Mouse (Mus musculus) embryonic facial prominence, embryonic 15.5 days (tissue): ENCODE results near the gene Erc2. TPM values are rescaled to one million over a fixed set of nuclear protein-coding genes. Genes with fewer than 3 reads are reported as not detected.
A peak's percentile ranks its signal among the peaks of the same experiment; 100 is the strongest.

Source experiments
- ATAC-seq: fragments of 200-750 bp; cut with Nextera tagmentation; 2 replicates; pipeline ENCODE4 v1.8.0; 2017; ENCODE audit warnings: low read depth, moderate TSS enrichment; ENCODE audit not compliant: insufficient number of reproducible peaks, low FRiP score, low TSS enrichment
- H3K27ac ChIP-seq: fragments of 300-500 bp; sonication (generic); replicated peaks from 2 replicates; pipeline ENCODE4 v1.5.1; 2015; ENCODE audit warnings: mild to moderate bottlenecking, inconsistent platforms
- H3K27me3 ChIP-seq: fragments of 300-500 bp; sonication (generic); 2 replicates; pipeline ENCODE4 v1.6.1; 2015; ENCODE audit warnings: inconsistent platforms
- H3K36me3 ChIP-seq: fragments of 300-500 bp; sonication (generic); 2 replicates; pipeline ENCODE4 v1.6.1; 2015; ENCODE audit warnings: mild to moderate bottlenecking, inconsistent platforms
- H3K4me1 ChIP-seq: fragments of 300-500 bp; sonication (generic); 2 replicates; pipeline ENCODE4 v1.6.1; 2015; ENCODE audit warnings: inconsistent platforms
- H3K4me2 ChIP-seq: fragments of 300-500 bp; sonication (generic); replicated peaks from 2 replicates; pipeline ENCODE4 v1.6.1; 2015; ENCODE audit warnings: mild to moderate bottlenecking, inconsistent platforms
- H3K4me3 ChIP-seq: fragments of 300-500 bp; sonication (generic); replicated peaks from 2 replicates; pipeline ENCODE4 v1.5.1; 2015; ENCODE audit warnings: mild to moderate bottlenecking, inconsistent platforms
- H3K9ac ChIP-seq: fragments of 300-500 bp; sonication (generic); 2 replicates; pipeline ENCODE4 v1.6.1; 2015; ENCODE audit warnings: inconsistent platforms
- H3K9me3 ChIP-seq: fragments of 300-500 bp; sonication (generic); replicated peaks from 2 replicates; pipeline ENCODE4 v1.6.1; 2016; ENCODE audit warnings: inconsistent platforms
- WGBS: fragments of 180-500 bp; shearing (Covaris S2); methylation state at CpG from one replicate; pipeline ENCODE4 v1.1.7; 2015; 5-methylcytosine and 5-hydroxymethylcytosine counted together
- polyA plus RNA-seq: library from polyadenylated mRNA; unstranded; fragments of >200 nt; fragmentation: Nextera tagmentation; extraction: Ambion mirVana; gene quantifications from 2 replicates; pipeline ENCODE4 v1.2.1, GENCODE M21; 2015

The Erc2 gene
- polyA plus RNA-seq, 1 experiment from 2014 or later: 7.1 TPM

DNA sequence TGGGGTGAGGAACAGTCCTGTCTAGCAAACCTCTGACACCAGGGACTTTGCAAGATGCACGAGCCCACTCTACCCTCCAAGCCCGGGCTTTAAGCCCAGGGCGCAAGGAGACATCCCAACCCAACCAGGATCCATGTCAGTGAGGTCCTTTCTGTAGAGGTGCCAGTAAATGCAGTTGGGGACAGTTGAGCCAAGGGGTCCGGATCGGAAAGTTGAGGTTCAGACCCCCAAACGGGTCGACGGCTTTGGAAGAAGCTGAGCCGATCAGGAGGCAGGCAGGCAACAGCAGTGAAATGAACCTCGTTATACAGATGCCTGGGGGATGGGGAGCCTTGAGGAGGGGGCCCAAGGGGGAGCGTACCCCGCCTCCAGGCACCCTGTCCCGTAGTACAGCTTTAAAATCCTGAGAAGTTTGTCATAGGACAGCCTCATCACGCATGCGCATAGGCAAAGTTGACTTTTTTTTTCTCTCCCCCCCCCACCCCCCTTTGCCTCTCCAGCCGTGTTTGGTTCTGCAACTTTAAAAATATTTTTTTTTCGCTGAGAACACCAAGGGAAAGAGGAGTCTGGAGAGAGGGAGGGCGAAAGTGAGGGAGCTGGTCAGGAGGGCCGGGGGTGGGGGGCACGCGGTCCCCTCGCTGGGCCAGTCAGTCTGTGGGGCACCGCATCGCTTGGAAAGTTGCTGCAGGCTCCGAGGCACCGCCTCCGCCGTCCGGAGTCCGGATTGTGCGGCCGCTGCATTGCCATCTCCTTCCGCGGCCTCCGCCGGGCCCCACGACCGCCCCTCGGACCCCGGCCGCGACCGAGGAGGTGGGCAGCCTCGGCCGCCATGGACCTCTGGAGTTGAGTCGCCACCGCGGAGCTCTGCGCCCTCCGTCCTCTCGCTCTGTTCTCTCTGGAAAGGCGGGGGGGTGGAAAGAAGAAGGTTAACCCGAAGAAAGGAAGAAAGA lies 882.1 kb downstream of the Erc2 start, which contains the start of gene Wnt5a:
Gene Wnt5a, plus strand, starts transcription at position 650 of the 950 bp plus-strand sequence.
- Histone ChIP-seq H3K4me3 (peak within 1 kb of the TSS; percentile 75), H3K4me1 (0 out of 2 replicates have a peak, but pooled peaks cover 2% of the 10 kb centered on the region)
- under 1% methylated on average over 53 of the region's 53 CpGs for WGBS

GRCm38 (mm10) chr14:28505051-28505585 lies 882.9 kb downstream of the Erc2 start:
- WGBS: under 1% methylated on average over 22 of the region's 22 CpGs
- H3K9ac ChIP-seq: peak overlapping the region; percentile 90
- H3K4me1 ChIP-seq: 0 out of 2 replicates have a peak, but pooled peaks cover 4% of the 10 kb centered on the region
- peak overlapping the region; percentile 99 for H3K27ac ChIP-seq
- H3K27me3 ChIP-seq: no peaks in the 10 kb centered on the region
- 0 out of 2 replicates have a peak, but pooled peaks have one; percentile 20 for ATAC-seq
- H3K4me3 ChIP-seq: peak overlapping the region; percentile 75
- no peaks in the 10 kb centered on the region for H3K9me3 ChIP-seq
- peak overlapping the region; percentile 76 for H3K4me2 ChIP-seq
- H3K36me3 ChIP-seq: no peaks in the 10 kb centered on the region

More for the DNA sequence above, 882.1 kb downstream of the Erc2 start, which contains the start of gene Wnt5a:
- ATAC-seq: peak; percentile 47
- peak within 1 kb of the TSS; percentile 76 for H3K4me2 ChIP-seq
- peak within 1 kb of the TSS; percentile 90 for H3K9ac ChIP-seq
- H3K27ac ChIP-seq: peak within 1 kb of the TSS; percentile 99
- H3K36me3 ChIP-seq: no peaks in the 10 kb centered on the region
- no peaks in the 10 kb centered on the region for H3K27me3 ChIP-seq
- no peaks in the 10 kb centered on the region for H3K9me3 ChIP-seq

DNA sequence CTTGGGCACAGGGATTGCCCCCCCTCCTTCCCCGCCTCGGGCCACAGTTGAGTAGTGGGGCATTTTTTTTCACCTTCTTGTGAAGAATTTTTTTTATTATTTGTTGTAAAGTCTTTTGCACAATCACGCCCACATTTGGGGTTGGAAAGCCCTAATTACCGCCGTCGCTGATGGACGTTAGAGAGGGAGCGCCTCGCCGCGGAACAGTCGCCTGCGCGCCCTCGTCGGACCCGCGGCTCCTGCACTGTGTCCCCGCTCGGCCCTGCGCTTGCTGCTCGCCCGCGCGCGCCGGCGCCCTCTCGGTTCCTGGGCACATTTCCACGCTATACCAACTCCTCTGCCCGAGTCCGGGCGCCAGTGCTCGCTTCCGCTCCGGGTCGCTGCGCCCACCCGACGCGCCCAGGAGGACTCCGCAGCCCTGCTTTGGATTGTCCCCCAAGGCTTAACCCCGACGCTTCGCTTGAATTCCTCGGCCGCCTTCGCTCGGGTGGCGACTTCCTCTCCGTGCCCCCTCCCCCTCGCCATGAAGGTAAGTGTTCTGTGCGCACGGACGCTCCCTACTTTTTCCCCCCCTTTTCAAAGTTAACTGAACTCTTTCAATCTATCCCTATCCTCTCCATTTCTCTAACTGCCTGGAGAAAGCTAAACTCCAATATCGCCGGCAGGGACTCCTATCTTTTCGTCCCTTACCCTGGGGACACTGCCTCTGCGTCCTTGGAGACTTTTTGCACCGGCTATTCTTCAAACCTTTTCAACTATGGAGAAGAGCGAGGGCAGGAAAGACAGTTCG lies 883.6 kb downstream of the Erc2 start:
- H3K9ac ChIP-seq: peak overlapping the region; percentile 90
- no peaks in the 10 kb centered on the region for H3K36me3 ChIP-seq
- H3K27ac ChIP-seq: peak overlapping the region; percentile 99
- ATAC-seq: no peak
- no peaks in the 10 kb centered on the region for H3K9me3 ChIP-seq
- H3K4me3 ChIP-seq: peak overlapping the region; percentile 75
- under 1% methylated on average over 62 of the region's 62 CpGs for WGBS
- H3K4me1 ChIP-seq: peaks cover 11% of the 10 kb centered on the region
- H3K4me2 ChIP-seq: peak overlapping the region; percentile 76
- H3K27me3 ChIP-seq: no peaks in the 10 kb centered on the region

GRCm38 (mm10) chr14:28506376-28506831 lies 884.2 kb downstream of the Erc2 start:
- no peaks in the 10 kb centered on the region for H3K36me3 ChIP-seq
- peak overlapping the region; percentile 90 for H3K9ac ChIP-seq
- H3K9me3 ChIP-seq: no peaks in the 10 kb centered on the region
- no peaks in the 10 kb centered on the region for H3K27me3 ChIP-seq
- WGBS: under 1% methylated on average over 29 of the region's 29 CpGs
- H3K27ac ChIP-seq: peak overlapping the region; percentile 99
- peaks cover 11% of the 10 kb centered on the region for H3K4me1 ChIP-seq
- H3K4me2 ChIP-seq: peak overlapping the region; percentile 76
- ATAC-seq: no peak
- peak overlapping the region; percentile 75 for H3K4me3 ChIP-seq

DNA sequence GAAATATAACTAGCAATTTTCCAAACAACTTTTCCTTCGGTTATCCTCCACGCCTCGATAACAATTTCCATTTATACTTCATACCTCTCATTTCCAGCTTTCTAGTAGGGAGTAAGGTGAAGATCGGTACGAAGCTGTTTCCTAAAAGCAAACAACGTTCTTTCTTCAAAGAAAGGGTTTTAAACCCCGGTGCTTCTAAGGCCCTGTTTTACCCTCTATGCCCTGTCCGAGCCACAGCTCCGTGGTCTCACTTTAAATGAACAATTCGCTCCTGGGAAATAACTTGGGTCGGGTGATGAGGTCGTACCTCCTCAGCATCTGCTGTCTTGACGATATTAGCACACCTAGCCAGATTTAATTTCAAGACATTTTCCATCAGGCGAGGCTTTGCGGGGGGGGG lies 884.8 kb downstream of the Erc2 start:
- Histone ChIP-seq H3K27me3 (no peaks in the 10 kb centered on the region), H3K27ac (peak overlapping the region; percentile 99), H3K36me3 (no peaks in the 10 kb centered on the region), H3K9me3 (no peaks in the 10 kb centered on the region), H3K4me2 (peak overlapping the region; percentile 76), H3K9ac (peak overlapping the region; percentile 90), H3K4me1 (peaks cover 11% of the 10 kb centered on the region), H3K4me3 (peak overlapping the region; percentile 75)
- no peak for ATAC-seq
- under 1% methylated on average over 15 of the region's 15 CpGs for WGBS

- no peaks in the 10 kb centered on the region for H3K36me3 ChIP-seq
- peak overlapping the region; percentile 76 for H3K4me2 ChIP-seq
- under 1% methylated on average over 18 of the region's 18 CpGs for WGBS
- no peak for ATAC-seq
- peaks cover 11% of the 10 kb centered on the region for H3K4me1 ChIP-seq
- no peaks in the 10 kb centered on the region for H3K9me3 ChIP-seq
- H3K27me3 ChIP-seq: no peaks in the 10 kb centered on the region
- peak overlapping the region; percentile 90 for H3K9ac ChIP-seq
- peak overlapping the region; percentile 99 for H3K27ac ChIP-seq
- peak overlapping the region; percentile 75 for H3K4me3 ChIP-seq
These were observed 885.2 kb downstream of the Erc2 start for GRCm38 (mm10) chr14:28507471-28507870.

DNA sequence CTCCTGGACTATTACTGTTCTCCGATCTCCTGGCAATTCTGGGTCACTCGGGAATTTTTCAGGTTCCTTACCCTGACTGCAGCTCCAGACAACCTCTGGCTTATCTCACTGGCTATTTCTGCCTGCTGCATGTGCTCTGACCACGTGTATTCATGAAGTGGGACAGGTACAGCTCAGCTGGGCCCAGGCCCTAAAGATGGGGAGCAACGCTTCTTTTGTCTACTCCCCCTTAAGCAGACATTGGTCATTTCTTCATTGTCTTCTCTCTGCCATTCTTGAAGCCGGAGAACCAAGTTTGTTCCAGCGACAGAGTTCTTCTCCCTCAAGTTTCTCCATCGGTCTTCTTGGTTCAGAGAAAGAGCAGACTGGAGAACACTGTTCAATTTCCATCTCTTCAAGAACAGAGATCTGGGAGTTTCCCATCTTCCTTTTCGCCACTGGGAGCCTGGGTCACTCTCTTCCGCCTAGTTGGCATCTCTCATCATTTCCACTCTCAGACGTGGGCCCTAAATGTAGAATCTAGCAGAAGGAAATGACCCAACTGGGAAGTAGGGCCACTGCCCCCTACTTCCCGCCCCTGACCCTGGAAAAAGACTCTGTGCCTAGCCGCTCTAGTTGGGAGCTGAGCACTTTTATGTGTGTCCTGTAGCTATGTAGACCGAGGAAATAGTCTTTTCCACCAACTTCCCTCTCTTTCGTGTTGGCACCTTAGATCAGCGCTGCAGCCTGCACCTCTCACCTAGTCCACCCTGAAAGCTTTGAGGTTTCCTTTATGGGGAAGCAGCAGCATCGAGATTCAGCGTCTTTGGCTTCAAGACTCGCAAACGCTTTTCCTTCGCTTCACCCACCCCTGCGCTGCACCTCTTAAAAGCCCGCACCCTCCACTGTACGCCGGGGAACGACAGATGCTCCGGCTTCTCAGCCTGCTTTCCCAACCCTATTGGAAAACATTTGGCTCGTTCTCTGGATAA lies 886.3 kb downstream of the Erc2 start:
- Histone ChIP-seq H3K4me1 (peaks cover 11% of the 10 kb centered on the region), H3K36me3 (no peaks in the 10 kb centered on the region), H3K9ac (peak overlapping the region; percentile 90), H3K27me3 (no peaks in the 10 kb centered on the region), H3K9me3 (no peaks in the 10 kb centered on the region), H3K27ac (peak overlapping the region; percentile 99), H3K4me2 (peak overlapping the region; percentile 76), H3K4me3 (peak overlapping the region; percentile 75)
- 10% methylated on average over 27 of the region's 27 CpGs for WGBS
- ATAC-seq: no peak

GRCm38 (mm10) chr14:28509441-28510340 lies 887.5 kb downstream of the Erc2 start:
- Histone ChIP-seq H3K4me3 (peak overlapping the region; percentile 75), H3K27me3 (no peaks in the 10 kb centered on the region), H3K27ac (peak overlapping the region; percentile 99), H3K9me3 (no peaks in the 10 kb centered on the region), H3K36me3 (no peaks in the 10 kb centered on the region), H3K4me1 (peaks cover 9% of the 10 kb centered on the region), H3K4me2 (peak overlapping the region; percentile 76), H3K9ac (peak overlapping the region; percentile 90)
- peak; percentile 35; the same call in 1 of the 2 replicates for ATAC-seq
- WGBS: under 1% methylated on average over 47 of the region's 47 CpGs

GRCm38 (mm10) chr14:28510341-28511028 lies 888.3 kb downstream of the Erc2 start:
- H3K4me1 ChIP-seq: peaks cover 16% of the 10 kb centered on the region
- ATAC-seq: no peak
- H3K9me3 ChIP-seq: no peaks in the 10 kb centered on the region
- peak overlapping the region; percentile 90 for H3K9ac ChIP-seq
- H3K36me3 ChIP-seq: no peaks in the 10 kb centered on the region; the same call in 1 of the 2 replicates
- H3K4me3 ChIP-seq: peak overlapping the region; percentile 75
- H3K27me3 ChIP-seq: no peaks in the 10 kb centered on the region
- WGBS: 1% methylated on average over 29 of the region's 29 CpGs
- H3K4me2 ChIP-seq: peak overlapping the region; percentile 76
- peak overlapping the region; percentile 99 for H3K27ac ChIP-seq
